Mouse (Mus musculus) CD8-positive naive resting alpha-beta T cell, adult 57 days (primary cell): ENCODE results near the gene Cyp26c1. TPM values are rescaled to one million over a fixed set of nuclear protein-coding genes. Genes with fewer than 3 reads are reported as not detected.

Experiments used
- total RNA-seq: library from RNA; stranded (reverse); gene quantifications from one replicate; pipeline ENCODE4 v1.2.4, GENCODE M21; 2023

Cyp26c1 gene
- total RNA-seq, result 0.40 TPM

GRCm38 (mm10) chr19:37685281-37685680 lies at the start of gene Cyp26c1:
TSS of gene Cyp26c1 (plus strand) at chr19:37685581.

DNA sequence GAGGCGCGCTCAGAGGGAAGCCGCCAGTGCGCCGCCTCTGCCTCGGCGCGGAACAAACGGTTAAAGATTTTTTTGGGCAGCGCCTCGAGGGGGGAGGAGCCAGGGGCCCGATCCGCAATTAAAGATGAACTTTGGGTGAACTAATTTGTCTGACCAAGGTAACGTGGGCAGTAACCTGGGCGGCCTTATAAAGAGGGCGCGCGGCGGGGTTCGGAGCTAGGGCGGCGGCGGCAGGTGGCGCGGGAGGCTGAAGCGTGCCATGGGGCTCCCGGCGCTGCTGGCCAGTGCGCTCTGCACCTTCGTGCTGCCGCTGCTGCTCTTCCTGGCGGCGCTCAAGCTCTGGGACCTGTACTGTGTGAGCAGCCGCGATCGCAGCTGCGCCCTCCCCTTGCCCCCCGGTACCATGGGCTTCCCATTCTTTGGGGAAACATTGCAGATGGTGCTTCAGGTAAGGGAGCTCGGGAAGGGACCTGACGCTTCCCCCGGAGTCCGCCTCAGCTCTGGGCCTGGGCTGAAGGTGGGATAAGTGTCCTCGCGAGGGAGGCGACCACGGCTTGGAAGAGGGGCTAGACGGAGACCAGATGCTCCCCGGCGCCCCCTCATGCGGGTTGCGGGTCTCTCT lies 12.4 kb downstream of the Cyp26c1 start, which contains the start of gene Cyp26a1:
Gene Cyp26a1, plus strand, starts transcription at position 148 of the 622 bp plus-strand sequence.

Other genes starting within 250 kb of the Cyp26c1 start
- 23.9 TPM for gene Exoc6, start 135.2 kb upstream of the Cyp26c1 start, total RNA-seq
- not detected for gene Cyp26a1, start 12.2 kb downstream of the Cyp26c1 start, total RNA-seq